Mouse (Mus musculus) thymus, adult 2 months (tissue): ENCODE measurements around the gene Spata31. TPM values are rescaled to one million over a fixed set of nuclear protein-coding genes. Genes with fewer than 3 reads are reported as not detected.

Experiments used
- DNase-seq: peaks from one replicate; pipeline ENCODE4 v3.0.0; 2021
- H3K27ac ChIP-seq: fragments of 200-500 bp; 2 replicates; pipeline ENCODE4 v1.5.1; 2012; ENCODE audit warnings: low read length, control low read depth; ENCODE audit not compliant: control insufficient read depth, insufficient read depth
- H3K27me3 ChIP-seq: fragments of 200-500 bp; 2 replicates; pipeline ENCODE4 v1.6.1; 2012; ENCODE audit warnings: mild to moderate bottlenecking, low read length, moderate library complexity, mixed read lengths; ENCODE audit not compliant: control insufficient read depth, insufficient read depth
- H3K36me3 ChIP-seq: fragments of 200-500 bp; 2 replicates; pipeline ENCODE4 v1.6.1; 2012; ENCODE audit warnings: mild to moderate bottlenecking, low read length, moderate library complexity; ENCODE audit not compliant: control insufficient read depth, insufficient read depth
- H3K4me1 ChIP-seq: fragments of 200-500 bp; replicated peaks from 2 replicates; pipeline ENCODE4 v1.6.1; 2012; ENCODE audit warnings: low read length; ENCODE audit not compliant: control insufficient read depth, insufficient read depth
- H3K4me3 ChIP-seq: fragments of 200-500 bp; 2 replicates; pipeline ENCODE4 v1.5.1; 2012; ENCODE audit warnings: mild to moderate bottlenecking, low read length, control low read depth, moderate library complexity; ENCODE audit not compliant: control insufficient read depth, insufficient read depth
- CTCF ChIP-seq: fragments of 200-500 bp; IDR thresholded peaks from 2 replicates; pipeline ENCODE4 v1.5.1; 2012; ENCODE audit warnings: mild to moderate bottlenecking, control low read depth, low read length, moderate library complexity, borderline replicate concordance; ENCODE audit not compliant: control insufficient read depth, poor library complexity, insufficient read depth; ENCODE audit errors: extremely low read depth
- POLR2A ChIP-seq: fragments of 200-500 bp; IDR thresholded peaks from 2 replicates; pipeline ENCODE4 v1.6.1; 2012; ENCODE audit warnings: mild to moderate bottlenecking, low read length, control low read depth, moderate library complexity; ENCODE audit not compliant: control insufficient read depth, poor library complexity, insufficient read depth; ENCODE audit errors: extremely low read depth
- WGBS: fragments of 180-500 bp; shearing (Covaris S2); methylation state at CpG from one replicate; pipeline ENCODE4 v1.1.7; 2018; 5-methylcytosine and 5-hydroxymethylcytosine counted together
- polyA plus RNA-seq: library from polyadenylated mRNA; depleted of rRNA; stranded (reverse); fragments of >200 nt; gene quantifications from 2 replicates; pipeline ENCODE4 v1.2.3, GENCODE M21; 2012; rRNA removed

The Spata31 gene
- polyA plus RNA-seq, result not detected in 2 replicates

- no peak for DNase-seq
- no peak for TF ChIP-seq POLR2A
- no peak for TF ChIP-seq CTCF
These were observed at the start of gene Spata31 for GRCm38 (mm10) chr13:64917191-64917590. TSS of gene Spata31 (plus strand) at chr13:64917406.

GRCm38 (mm10) chr13:64903132-64903531 is 14.1 kb upstream of the Spata31 start:
- DNase-seq, result no peak
- Histone ChIP-seq H3K27me3 (no peaks in the 10 kb centered on the region), H3K27ac (no peak overlapping the region), H3K4me3 (no peak overlapping the region), H3K4me1 (no peaks in the 10 kb centered on the region), H3K36me3 (no peaks in the 10 kb centered on the region)
- WGBS, result 43% methylated on average over 1 of the region's 1 CpGs
- TF ChIP-seq CTCF, result no peak
- TF ChIP-seq POLR2A, result no peak

More at GRCm38 (mm10) chr13:64917191-64917590, at the start of gene Spata31:
- Histone ChIP-seq H3K27ac (no peak within 1 kb of the TSS), H3K4me1 (no peaks in the 10 kb centered on the region), H3K27me3 (no peaks in the 10 kb centered on the region), H3K4me3 (no peak within 1 kb of the TSS), H3K36me3 (no peaks in the 10 kb centered on the region)
- WGBS, result 76% methylated on average over 1 of the region's 1 CpGs

GRCm38 (mm10) chr13:64903585-64904208 is 13.5 kb upstream of the Spata31 start, which contains the start of gene Cntnap3:
TSS of gene Cntnap3 (minus strand) at chr13:64903955.
- WGBS, result 22% methylated on average over 16 of the region's 16 CpGs
- H3K4me3 ChIP-seq, result no peak within 1 kb of the TSS
- TF ChIP-seq CTCF (no peak), POLR2A (no peak)
- H3K4me1 ChIP-seq, result no peaks in the 10 kb centered on the region
- no peaks in the 10 kb centered on the region for H3K36me3 ChIP-seq
- H3K27me3 ChIP-seq, result no peaks in the 10 kb centered on the region
- H3K27ac ChIP-seq, result no peak within 1 kb of the TSS
- no peak for DNase-seq

Other genes starting within 250 kb of the Spata31 start
- gene Cntnap3, start 13.5 kb upstream of the Spata31 start, polyA plus RNA-seq, result 0.01 and 0.03 TPM in 2 replicates
- gene Spata31d1c, start 115.7 kb downstream of the Spata31 start, polyA plus RNA-seq, result not detected in 2 replicates
- not detected in 2 replicates for gene Prss47, start 135.4 kb downstream of the Spata31 start, polyA plus RNA-seq
- 17.9 and 19.5 TPM in 2 replicates for gene Mfsd14b, start 195.6 kb downstream of the Spata31 start, polyA plus RNA-seq
- not detected in 2 replicates for gene Olfr465-ps1, start 220.7 kb downstream of the Spata31 start, polyA plus RNA-seq
- not detected in 2 replicates for gene Olfr466, start 232.8 kb downstream of the Spata31 start, polyA plus RNA-seq